Mouse (Mus musculus) hindbrain, embryonic 14.5 days (tissue): ENCODE measurements at regions not wholly inside any gene's neighbourhood (a gene's known extent, or its start where the extent isn't known, plus 50 kb on each side); places are given as distances from the start of the nearest gene placed in this dataset.

Source experiments
- ATAC-seq: fragments of 200-750 bp; cut with Nextera tagmentation; 2 replicates; pipeline ENCODE4 v1.8.0; 2017; ENCODE audit warnings: moderate number of reproducible peaks, mild to moderate bottlenecking, moderate TSS enrichment, moderate library complexity; ENCODE audit not compliant: low FRiP score
- DNase-seq: peaks from one replicate; pipeline ENCODE4 v3.0.0-alpha.2; 2015; ENCODE audit warnings: low spot score
- H3K27ac ChIP-seq: fragments of 300-500 bp; sonication (generic); 2 replicates; pipeline ENCODE4 v1.5.1; 2014; ENCODE audit warnings: mild to moderate bottlenecking, moderate library complexity
- H3K27me3 ChIP-seq: fragments of 300-500 bp; sonication (generic); 2 replicates; pipeline ENCODE4 v1.6.1; 2014; ENCODE audit warnings: mild to moderate bottlenecking, low read length, mixed read lengths; ENCODE audit not compliant: control insufficient read depth, insufficient read depth
- H3K36me3 ChIP-seq: fragments of 300-500 bp; sonication (generic); replicated peaks from 2 replicates; pipeline ENCODE4 v1.6.1; 2014; ENCODE audit not compliant: control insufficient read depth, insufficient read depth
- H3K4me1 ChIP-seq: fragments of 300-500 bp; sonication (generic); replicated peaks from 2 replicates; pipeline ENCODE4 v1.6.1; 2014; ENCODE audit warnings: antibody characterized with exemption, low read length, mixed read lengths; ENCODE audit not compliant: control insufficient read depth, insufficient read depth
- H3K4me2 ChIP-seq: fragments of 300-500 bp; sonication (generic); replicated peaks from 2 replicates; pipeline ENCODE4 v1.6.1; 2014; ENCODE audit warnings: mild to moderate bottlenecking, moderate library complexity
- H3K4me3 ChIP-seq: fragments of 300-500 bp; sonication (generic); replicated peaks from 2 replicates; pipeline ENCODE4 v1.5.1; 2014; ENCODE audit warnings: mild to moderate bottlenecking, low read length
- H3K9ac ChIP-seq: fragments of 300-500 bp; sonication (generic); 2 replicates; pipeline ENCODE4 v1.6.1; 2014
- H3K9me3 ChIP-seq: fragments of 300-500 bp; sonication (generic); 2 replicates; pipeline ENCODE4 v1.6.1; 2016; ENCODE audit warnings: low read length; ENCODE audit not compliant: control insufficient read depth
- WGBS: fragments of 180-500 bp; shearing (Covaris S2); extraction: QIAGEN DNeasy Blood & Tissue Kit; methylation state at CpG from one replicate; pipeline ENCODE4 v1.1.7; 2014; 5-methylcytosine and 5-hydroxymethylcytosine counted together

DNA sequence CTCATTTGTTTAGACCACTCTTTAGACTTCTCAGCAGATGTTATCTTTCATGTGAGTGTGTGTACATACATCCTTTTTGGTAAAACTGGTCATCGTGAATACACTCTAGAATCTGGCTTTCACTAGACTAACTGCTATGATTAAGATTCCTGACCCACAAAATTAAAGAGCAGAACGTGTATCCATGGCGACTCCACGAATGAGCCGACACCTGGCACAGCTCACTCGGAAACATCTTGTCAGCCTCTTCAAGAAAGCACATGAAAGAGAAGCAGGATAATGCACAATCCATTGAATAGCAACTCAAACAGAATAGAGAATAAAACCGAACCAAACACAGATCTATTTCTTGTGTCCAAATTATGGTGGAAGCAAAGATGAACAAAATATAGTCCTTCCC lies 73.1 kb upstream of the Gnai1 start:
- no peak overlapping the region for H3K9ac ChIP-seq
- H3K36me3 ChIP-seq, result no peaks in the 10 kb centered on the region
- no peak overlapping the region for H3K4me2 ChIP-seq
- H3K27me3 ChIP-seq, result no peaks in the 10 kb centered on the region
- whole genome bisulfite sequencing, result 45% methylated on average over 7 of the region's 7 CpGs
- H3K4me3 ChIP-seq, result no peak overlapping the region
- DNase-seq, result no peak
- no peaks in the 10 kb centered on the region for H3K9me3 ChIP-seq
- no peaks in the 10 kb centered on the region for H3K4me1 ChIP-seq
- ATAC-seq, result no peak
- no peak overlapping the region for H3K27ac ChIP-seq

DNA sequence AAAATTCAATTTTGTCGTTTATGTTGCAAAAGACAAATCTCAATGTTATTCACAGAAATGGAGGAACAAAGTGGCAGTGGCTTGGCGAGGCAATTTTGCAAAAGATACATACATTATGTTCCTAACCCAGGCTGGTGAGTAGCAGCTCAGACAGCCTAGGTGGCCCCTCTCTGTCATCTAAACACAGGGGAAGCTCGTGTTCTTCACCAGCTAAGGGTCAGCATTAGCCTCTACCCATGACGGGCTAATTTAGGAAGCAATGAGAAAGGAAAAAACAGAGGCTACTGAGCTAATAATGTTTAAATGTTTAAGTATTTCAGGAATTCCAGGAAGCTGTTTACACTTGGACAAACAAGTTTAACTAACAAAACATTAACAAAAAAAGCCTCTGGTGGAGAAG lies 64.9 kb upstream of the Gnai1 start:
- no peaks in the 10 kb centered on the region for H3K27me3 ChIP-seq
- no peak for DNase-seq
- no peaks in the 10 kb centered on the region for H3K36me3 ChIP-seq
- no peak overlapping the region for H3K9ac ChIP-seq
- no peak overlapping the region for H3K4me3 ChIP-seq
- WGBS, result 72% methylated on average over 4 of the region's 4 CpGs
- H3K4me1 ChIP-seq, result no peaks in the 10 kb centered on the region
- no peak overlapping the region for H3K4me2 ChIP-seq
- H3K27ac ChIP-seq, result no peak overlapping the region
- no peaks in the 10 kb centered on the region for H3K9me3 ChIP-seq
- ATAC-seq, result no peak

DNA sequence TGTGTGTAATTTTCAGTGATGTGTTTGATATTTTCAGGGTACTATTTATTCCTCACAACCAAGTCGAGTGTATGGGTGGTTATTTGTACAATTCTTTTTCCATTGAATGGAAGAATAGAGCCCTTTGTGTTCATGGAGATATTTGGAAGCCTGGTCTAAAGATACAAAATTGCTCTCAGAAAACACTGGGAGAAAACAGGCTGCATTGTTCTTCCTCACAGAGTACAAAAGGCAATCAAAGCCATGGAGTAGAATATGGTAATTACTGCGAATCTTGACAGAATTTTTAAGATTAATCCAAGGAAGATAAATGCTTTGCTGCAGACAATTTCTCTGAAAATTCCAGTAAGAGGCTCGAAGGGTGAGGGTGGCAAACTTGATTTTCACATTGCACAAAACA lies 54.7 kb upstream of the Gnai1 start:
- DNase-seq (no peak), ATAC-seq (no peak)
- no peak overlapping the region for H3K9ac ChIP-seq
- H3K27me3 ChIP-seq, result no peaks in the 10 kb centered on the region
- no peaks in the 10 kb centered on the region for H3K9me3 ChIP-seq
- H3K27ac ChIP-seq, result no peak overlapping the region
- 34% methylated on average over 3 of the region's 3 CpGs for WGBS
- no peak overlapping the region for H3K4me3 ChIP-seq
- H3K4me2 ChIP-seq, result no peak overlapping the region
- H3K36me3 ChIP-seq, result no peaks in the 10 kb centered on the region
- H3K4me1 ChIP-seq, result no peaks in the 10 kb centered on the region
